Mouse (Mus musculus) ES-Bruce4 (cell line): Measurements from ENCODE around the gene Zbtb16. TPM values are rescaled to one million over a fixed set of nuclear protein-coding genes. Genes with fewer than 3 reads are reported as not detected.

ENCODE experiments used
- H3K27ac ChIP-seq: 2 replicates; pipeline ENCODE4 v1.5.1; 2012; ENCODE audit warnings: low read length, inconsistent platforms; ENCODE audit not compliant: insufficient read depth
- H3K27me3 ChIP-seq: 2 replicates; pipeline ENCODE4 v1.6.1; 2012; ENCODE audit warnings: mild to moderate bottlenecking, low read length, inconsistent platforms; ENCODE audit not compliant: control insufficient read depth, poor library complexity, insufficient read depth, severe bottlenecking
- H3K36me3 ChIP-seq: 2 replicates; pipeline ENCODE4 v1.6.1; 2012; ENCODE audit warnings: inconsistent platforms, mild to moderate bottlenecking, low read length, moderate library complexity; ENCODE audit not compliant: control insufficient read depth, poor library complexity, insufficient read depth, severe bottlenecking
- H3K4me1 ChIP-seq: one replicate; pipeline ENCODE4 v1.8.1; 2011; ENCODE audit warnings: low read length; ENCODE audit not compliant: control insufficient read depth, insufficient read depth
- H3K4me3 ChIP-seq: 2 replicates; pipeline ENCODE4 v1.5.1; 2011; ENCODE audit warnings: low read depth, mild to moderate bottlenecking, low read length
- H3K9ac ChIP-seq: 2 replicates; pipeline ENCODE4 v1.6.1; 2012; ENCODE audit warnings: low read depth, mild to moderate bottlenecking, inconsistent platforms; ENCODE audit not compliant: poor library complexity, severe bottlenecking
- H3K9me3 ChIP-seq: replicated peaks from 2 replicates; pipeline ENCODE4 v1.6.1; 2012; ENCODE audit warnings: mild to moderate bottlenecking, low read length, inconsistent platforms; ENCODE audit not compliant: control insufficient read depth, poor library complexity, insufficient read depth, severe bottlenecking
- CTCF ChIP-seq: IDR thresholded peaks from one replicate; pipeline ENCODE4 v1.8.1; 2011; ENCODE audit warnings: low read depth, low read length
- EP300 ChIP-seq: IDR thresholded peaks from 2 replicates; pipeline ENCODE4 v1.6.1; 2011; ENCODE audit warnings: low read depth, low read length; ENCODE audit not compliant: insufficient read depth
- POLR2A ChIP-seq: IDR thresholded peaks from one replicate; pipeline ENCODE4 v1.8.1; 2011; ENCODE audit warnings: low read length; ENCODE audit not compliant: insufficient read depth
- polyA plus RNA-seq: library from polyadenylated mRNA; stranded (reverse); fragments of >200 nt; gene quantifications from 2 replicates; pipeline ENCODE4 v1.2.4, GENCODE M21; 2011; ENCODE audit warnings: low read depth; ENCODE audit not compliant: missing spikeins, insufficient read depth, insufficient read length

Gene Zbtb16
- polyA plus RNA-seq, 1 experiment: 0.49 TPM

GRCm38 (mm10) chr9:48773130-48773529 is 62.9 kb downstream of the Zbtb16 start:
- H3K27ac ChIP-seq: no peak overlapping the region

GRCm38 (mm10) chr9:48771504-48771903 is 64.5 kb downstream of the Zbtb16 start:
- H3K9ac ChIP-seq: no peak overlapping the region
- no peaks in the 10 kb centered on the region for H3K4me1 ChIP-seq
- H3K27me3 ChIP-seq: no peaks in the 10 kb centered on the region
- H3K27ac ChIP-seq: no peak overlapping the region
- TF ChIP-seq CTCF: no peak
- H3K9me3 ChIP-seq: no peaks in the 10 kb centered on the region
- H3K36me3 ChIP-seq: no peaks in the 10 kb centered on the region
- H3K4me3 ChIP-seq: no peak overlapping the region

More at GRCm38 (mm10) chr9:48773130-48773529, 62.9 kb downstream of the Zbtb16 start:
- Histone ChIP-seq H3K4me1 (no peaks in the 10 kb centered on the region), H3K36me3 (no peaks in the 10 kb centered on the region), H3K27me3 (no peaks in the 10 kb centered on the region), H3K9me3 (no peaks in the 10 kb centered on the region), H3K4me3 (no peak overlapping the region), H3K9ac (no peak overlapping the region)
- TF ChIP-seq POLR2A: no peak
- TF ChIP-seq CTCF: no peak
- TF ChIP-seq EP300: no peak

- H3K27ac ChIP-seq: no peak overlapping the region
- H3K4me3 ChIP-seq: no peak overlapping the region
- H3K27me3 ChIP-seq: no peaks in the 10 kb centered on the region
These were observed 67.1 kb downstream of the Zbtb16 start for GRCm38 (mm10) chr9:48768965-48769364.

GRCm38 (mm10) chr9:48767666-48768432 is 68.2 kb downstream of the Zbtb16 start:
- H3K4me3 ChIP-seq: no peak overlapping the region
- H3K27ac ChIP-seq: no peak overlapping the region
- no peaks in the 10 kb centered on the region for H3K9me3 ChIP-seq
- no peak for TF ChIP-seq CTCF
- no peak for TF ChIP-seq POLR2A
- no peak for TF ChIP-seq EP300
- no peaks in the 10 kb centered on the region for H3K27me3 ChIP-seq
- no peaks in the 10 kb centered on the region for H3K4me1 ChIP-seq
- H3K36me3 ChIP-seq: no peaks in the 10 kb centered on the region
- no peak overlapping the region for H3K9ac ChIP-seq

More at GRCm38 (mm10) chr9:48768965-48769364, 67.1 kb downstream of the Zbtb16 start:
- H3K9me3 ChIP-seq: no peaks in the 10 kb centered on the region
- H3K4me1 ChIP-seq: no peaks in the 10 kb centered on the region
- no peak overlapping the region for H3K9ac ChIP-seq
- TF ChIP-seq EP300 (no peak), POLR2A (no peak), CTCF (no peak)
- no peaks in the 10 kb centered on the region for H3K36me3 ChIP-seq

- TF ChIP-seq EP300: no peak
- no peak for TF ChIP-seq CTCF
- TF ChIP-seq POLR2A: no peak
- Histone ChIP-seq H3K27me3 (no peaks in the 10 kb centered on the region), H3K4me1 (no peaks in the 10 kb centered on the region), H3K27ac (no peak overlapping the region), H3K9me3 (no peaks in the 10 kb centered on the region), H3K9ac (no peak overlapping the region), H3K36me3 (no peaks in the 10 kb centered on the region), H3K4me3 (no peak overlapping the region)
These were observed 70.1 kb downstream of the Zbtb16 start for GRCm38 (mm10) chr9:48765927-48766326.

- TF ChIP-seq CTCF (no peak), POLR2A (no peak), EP300 (no peak)
- H3K4me3 ChIP-seq: no peak overlapping the region
- no peaks in the 10 kb centered on the region for H3K36me3 ChIP-seq
- H3K9ac ChIP-seq: no peak overlapping the region
- H3K27me3 ChIP-seq: no peaks in the 10 kb centered on the region
- H3K4me1 ChIP-seq: no peaks in the 10 kb centered on the region
- no peaks in the 10 kb centered on the region for H3K9me3 ChIP-seq
- no peak overlapping the region for H3K27ac ChIP-seq
These were observed 71.7 kb downstream of the Zbtb16 start for GRCm38 (mm10) chr9:48764311-48764710.
